Mouse (Mus musculus) 3T3-L1 (cell line): ENCODE data around the gene Fto.

Experiments
- DNase-seq: peaks from one replicate; pipeline ENCODE4 v3.0.0-alpha.2; 2015; ENCODE audit warnings: low read depth, low spot score

The Fto gene

GRCm38 (mm10) chr8:91524056-91524864, 210.9 kb downstream of the Fto start:
- no peak for DNase-seq

GRCm38 (mm10) chr8:91524865-91525250, 211.5 kb downstream of the Fto start:
- DNase-seq, result no peak

GRCm38 (mm10) chr8:91525342-91525817, 212.1 kb downstream of the Fto start:
- DNase-seq, result no peak

GRCm38 (mm10) chr8:91528967-91529366, 215.6 kb downstream of the Fto start:
- DNase-seq, result no peak

- peak; percentile 61 for DNase-seq
Measured at GRCm38 (mm10) chr8:91529699-91530098, 216.4 kb downstream of the Fto start.

- no peak for DNase-seq
Measured at GRCm38 (mm10) chr8:91530656-91531055, 217.3 kb downstream of the Fto start.

GRCm38 (mm10) chr8:91531971-91532370, 218.6 kb downstream of the Fto start:
- peak; percentile 75 for DNase-seq

GRCm38 (mm10) chr8:91532671-91533436, 219.5 kb downstream of the Fto start:
- DNase-seq, result no peak

- no peak for DNase-seq
Measured at GRCm38 (mm10) chr8:91534752-91535151, 221.4 kb downstream of the Fto start.

GRCm38 (mm10) chr8:91538109-91538508, 224.8 kb downstream of the Fto start:
- no peak for DNase-seq

GRCm38 (mm10) chr8:91538892-91539291, 225.6 kb downstream of the Fto start:
- DNase-seq, result no peak

GRCm38 (mm10) chr8:91539586-91539985, 226.3 kb downstream of the Fto start:
- DNase-seq, result no peak

GRCm38 (mm10) chr8:91541229-91541628, 227.9 kb downstream of the Fto start:
- DNase-seq, result no peak

- DNase-seq, result peak; percentile 94
Measured at GRCm38 (mm10) chr8:91545561-91545960, 232.2 kb downstream of the Fto start.

- no peak for DNase-seq
Measured at GRCm38 (mm10) chr8:91546599-91546998, 233.3 kb downstream of the Fto start.

GRCm38 (mm10) chr8:91550131-91550530, 236.8 kb downstream of the Fto start:
- DNase-seq, result peak; percentile 62

- DNase-seq, result peak; percentile 74
Measured at GRCm38 (mm10) chr8:91551166-91551765, 237.9 kb downstream of the Fto start.

GRCm38 (mm10) chr8:91551775-91552538, 238.6 kb downstream of the Fto start:
- no peak for DNase-seq

GRCm38 (mm10) chr8:91552635-91553034, 239.3 kb downstream of the Fto start:
- DNase-seq, result no peak

GRCm38 (mm10) chr8:91553387-91553786, 240.1 kb downstream of the Fto start:
- DNase-seq, result no peak

GRCm38 (mm10) chr8:91557041-91557587, 243.8 kb downstream of the Fto start:
- DNase-seq, result no peak
